Mouse (Mus musculus) megakaryocyte progenitor cell, adult 5-6 weeks (primary cell): ENCODE data around the gene Fgb. TPM values are rescaled to one million over a fixed set of nuclear protein-coding genes. Genes with fewer than 3 reads are reported as not detected.

Experiments used
- total RNA-seq, 2 experiments: library from RNA; stranded (forward) in 1 of 2; stranded (reverse) in 1 of 2; fragments of 157-497, 149-512 nt in 1 of 2; fragments of 200-1000 nt in 1 of 2; gene quantifications; 2 replicates each; pipeline versions ENCODE4 v1.2.3 to v1.2.4; 2015 to 2017

Gene Fgb
- total RNA-seq, 2 experiments from 2014 or later, result not detected

Other genes with a start within 250 kb of the Fgb start
- gene Rbm46, start 173.4 kb downstream of the Fgb start, total RNA-seq (2015), result not detected in 2 replicates
- not detected in 2 replicates for gene Rbm46, start 173.4 kb downstream of the Fgb start, total RNA-seq (2017)
- gene Lrat, start 145.9 kb downstream of the Fgb start, total RNA-seq (2015), result not detected in 2 replicates
- not detected in 2 replicates for gene Lrat, start 145.9 kb downstream of the Fgb start, total RNA-seq (2017)
- not detected in 2 replicates for gene Fgg, start 42.1 kb downstream of the Fgb start, total RNA-seq (2015)
- not detected in 2 replicates for gene Fgg, start 42.1 kb downstream of the Fgb start, total RNA-seq (2017)
- not detected in 2 replicates for gene Fga, start 23.8 kb downstream of the Fgb start, total RNA-seq (2015)
- not detected in 2 replicates for gene Fga, start 23.8 kb downstream of the Fgb start, total RNA-seq (2017)
- 42.4 and 51.2 TPM in 2 replicates for gene Plrg1, start 5.7 kb upstream of the Fgb start, total RNA-seq (2015)
- gene Plrg1, start 5.7 kb upstream of the Fgb start, total RNA-seq (2017), result 81.3 and 83.9 TPM in 2 replicates
- gene Dchs2, start 78.1 kb upstream of the Fgb start, total RNA-seq (2015), result not detected in 2 replicates
- gene Dchs2, start 78.1 kb upstream of the Fgb start, total RNA-seq (2017), result not detected in 2 replicates